ENCODE assay signal across 25 mouse cellular contexts in the genomic region with DNA sequence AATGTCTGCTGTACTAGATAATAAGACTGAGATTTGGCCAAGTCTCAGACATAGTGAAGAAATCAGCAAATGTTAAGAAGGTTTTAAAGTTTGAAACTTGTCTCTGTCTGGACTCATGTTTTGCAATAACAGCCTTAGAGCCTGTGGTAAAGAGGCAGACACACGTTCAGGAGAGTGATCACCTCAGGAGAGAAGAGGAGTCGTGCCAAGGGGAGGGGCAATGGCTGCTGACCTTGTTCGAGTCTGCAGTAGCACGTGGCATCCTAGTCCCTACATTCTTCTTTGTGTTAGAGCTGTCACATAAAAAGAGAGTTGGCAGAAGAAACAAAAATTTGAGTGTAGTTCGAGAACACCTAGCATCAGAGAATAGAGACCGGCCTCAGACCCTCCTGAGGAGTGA. TPM values are rescaled to one million over a fixed set of nuclear protein-coding genes. Genes with fewer than 3 reads are reported as not detected.
DNase-seq lines count a peak whose midpoint lies in the region; ATAC-seq lines count a peak whose summit lies in the region.
"Had no signal": no experiment of that assay in that cellular context is flagged by ENCODE, and none has a peak within 500 bp of the region (broad histone marks: within the 10 kb centered on the region; RNA-seq: fewer than 3 reads in every experiment).

No protein-coding gene starts in this region.

- ATAC-seq in kidney, embryonic 16.5 days (ENCODE audit: low FRiP score, low TSS enrichment), result no peak
- ATAC-seq in cerebellum, adult (ENCODE audit: insufficient number of reproducible peaks, low FRiP score, low TSS enrichment), result no peak
- ATAC-seq: forebrain, embryonic 13.5 days; hindbrain, postnatal 0 days; intestine, embryonic 16.5 days; midbrain, embryonic 13.5 days had no signal

- no peaks in the 10 kb centered on the region for H3K27me3 ChIP-seq in kidney, embryonic 16.5 days (ENCODE audit: insufficient read depth, low read length)
- H3K27me3 ChIP-seq: embryonic facial prominence, embryonic 13.5 days; limb, embryonic 15.5 days; midbrain, embryonic 13.5 days had no signal

- WGBS in kidney, embryonic 16.5 days, result 82% methylated on average over 6 of the region's 6 CpGs

- no peak overlapping the region for H3K27ac ChIP-seq in kidney, embryonic 16.5 days (ENCODE audit: low read length)
- H3K27ac ChIP-seq: embryonic facial prominence, embryonic 13.5 days; forebrain, embryonic 13.5 days; hindbrain, embryonic 10.5 days; hindbrain, postnatal 0 days; left cerebral cortex, adult 2 months; limb, embryonic 15.5 days; midbrain, embryonic 13.5 days; stomach, postnatal 0 days had no signal

- peak; percentile 65 for DNase-seq in kidney, adult 18-20 months
- DNase-seq in adrenal gland, adult 8-10 months, result peak; percentile 31
- DNase-seq in adrenal gland, postnatal 10 days, result peak; percentile 58
- DNase-seq in kidney, postnatal 14 days, result peak; percentile 65
- no peak for DNase-seq in layer of hippocampus, adult 18-20 months (ENCODE audit: low spot score in 2 of 2)
- DNase-seq: cerebellum, adult 8-10 months; cerebellum, postnatal 36 days; embryo, embryonic 11 days; lung, postnatal 14 days; right cerebral cortex, postnatal 14 days; thymus, adult 2 months; thymus, postnatal 4 days had no signal

- H3K36me3 ChIP-seq in kidney, embryonic 16.5 days (ENCODE audit: insufficient read depth, low read length), result no peaks in the 10 kb centered on the region
- H3K36me3 ChIP-seq: embryonic facial prominence, embryonic 13.5 days; hindbrain, embryonic 10.5 days; limb, embryonic 15.5 days; midbrain, embryonic 13.5 days had no signal

- no peak overlapping the region for H3K9ac ChIP-seq in kidney, embryonic 16.5 days (replicated peaks; ENCODE audit: low read length)
- H3K9ac ChIP-seq: embryonic facial prominence, embryonic 13.5 days; forebrain, embryonic 13.5 days; limb, embryonic 15.5 days; midbrain, embryonic 13.5 days had no signal

- H3K4me1 ChIP-seq in kidney, embryonic 16.5 days (ENCODE audit: insufficient read depth, low read length), result no peaks in the 10 kb centered on the region
- H3K4me1 ChIP-seq: embryonic facial prominence, embryonic 13.5 days; hindbrain, embryonic 10.5 days; limb, embryonic 15.5 days; midbrain, embryonic 13.5 days had no signal

- no peak overlapping the region for H3K4me2 ChIP-seq in kidney, embryonic 16.5 days (replicated peaks; ENCODE audit: low read depth, low read length)
- H3K4me2 ChIP-seq: embryonic facial prominence, embryonic 13.5 days; forebrain, embryonic 13.5 days; heart, embryonic 11.5 days; limb, embryonic 15.5 days; midbrain, embryonic 13.5 days had no signal

- no peaks in the 10 kb centered on the region for H3K9me3 ChIP-seq in kidney, embryonic 16.5 days (ENCODE audit: low read length)
- H3K9me3 ChIP-seq: embryonic facial prominence, embryonic 13.5 days; forebrain, embryonic 13.5 days; hindbrain, embryonic 10.5 days; limb, embryonic 15.5 days; midbrain, embryonic 13.5 days had no signal

- H3K4me3 ChIP-seq in kidney, embryonic 16.5 days (ENCODE audit: low read length), result no peak overlapping the region
- H3K4me3 ChIP-seq: embryonic facial prominence, embryonic 13.5 days; erythroblast, embryonic 14.5 days; forebrain, embryonic 13.5 days; hindbrain, embryonic 10.5 days; left cerebral cortex, adult 2 months; limb, embryonic 15.5 days; midbrain, embryonic 13.5 days had no signal

RNA-seq across cellular contexts. Expression of a gene that starts 57.0 kb away (rescaled TPM):
- polyA plus RNA-seq in kidney, embryonic 16.5 days (2015; fragmentation: Nextera tagmentation; extraction: Ambion mirVana), result 38.9 and 41.7 TPM in 2 replicates
- total RNA-seq in adrenal gland, adult 8-10 months (2022), result 10 to 100 TPM; 67.8 to 82.0 (median 78.5) TPM
- 10 to 100 TPM; 59.4 to 61.1 TPM for total RNA-seq in adrenal gland, postnatal 10 days (2021)
- 10 to 100 TPM; 78.3 to 79.8 TPM for total RNA-seq in layer of hippocampus, adult 18-20 months (2021)

Comparison
In these comparisons a context has a peak if more than half of its experiments do, and no peak if none do; other contexts are left out.
1. DNase-seq: peak in kidney, adult 18-20 months (single experiment), adrenal gland, adult 8-10 months (single experiment), adrenal gland, postnatal 10 days (single experiment) and kidney, postnatal 14 days (single experiment); none in layer of hippocampus, adult 18-20 months (0 of 2).